Mouse (Mus musculus) intestine, embryonic 14.5 days (tissue): Measurements from ENCODE around the gene Susd6. TPM values are rescaled to one million over a fixed set of nuclear protein-coding genes. Genes with fewer than 3 reads are reported as not detected.
"Not testable (repeated sequence)": the region's sequence is repeated elsewhere in the genome, so short reads cannot be mapped to it uniquely, and the experiment has no call there.

Source experiments
- ATAC-seq: fragments of 200-750 bp; cut with Nextera tagmentation; replicated peaks from 2 replicates; pipeline ENCODE4 v1.8.0; 2017; ENCODE audit warnings: low read depth, moderate number of reproducible peaks, moderate TSS enrichment, moderate library complexity; ENCODE audit not compliant: low FRiP score, low TSS enrichment
- DNase-seq: peaks from one replicate; pipeline ENCODE4 v3.0.0-alpha.2; 2018; ENCODE audit warnings: low spot score
- H3K27ac ChIP-seq: fragments of 300-500 bp; sonication (generic); 2 replicates; pipeline ENCODE4 v1.5.1; 2014; ENCODE audit warnings: low read depth, mild to moderate bottlenecking, control low read depth
- H3K27me3 ChIP-seq: fragments of 300-500 bp; sonication (generic); replicated peaks from 2 replicates; pipeline ENCODE4 v1.6.1; 2014; ENCODE audit warnings: low read length, control low read depth; ENCODE audit not compliant: control insufficient read depth, insufficient read depth
- H3K36me3 ChIP-seq: fragments of 300-500 bp; sonication (generic); 2 replicates; pipeline ENCODE4 v1.6.1; 2014; ENCODE audit warnings: low read length, control low read depth; ENCODE audit not compliant: control insufficient read depth, insufficient read depth
- H3K4me1 ChIP-seq: fragments of 300-500 bp; sonication (generic); replicated peaks from 2 replicates; pipeline ENCODE4 v1.6.1; 2014; ENCODE audit warnings: low read length, control low read depth, mixed read lengths; ENCODE audit not compliant: control insufficient read depth, insufficient read depth
- H3K4me2 ChIP-seq: fragments of 300-500 bp; sonication (generic); 2 replicates; pipeline ENCODE4 v1.6.1; 2014; ENCODE audit warnings: low read length
- H3K4me3 ChIP-seq: fragments of 300-500 bp; sonication (generic); 2 replicates; pipeline ENCODE4 v1.5.1; 2014; ENCODE audit warnings: low read depth, low read length, control low read depth, mixed read lengths
- H3K9ac ChIP-seq: fragments of 300-500 bp; sonication (generic); 2 replicates; pipeline ENCODE4 v1.6.1; 2014; ENCODE audit warnings: mild to moderate bottlenecking, low read length
- H3K9me3 ChIP-seq: fragments of 300-500 bp; sonication (generic); 2 replicates; pipeline ENCODE4 v1.6.1; 2016; ENCODE audit warnings: low read length, control low read depth; ENCODE audit not compliant: control insufficient read depth
- WGBS: fragments of 180-500 bp; shearing (Covaris S2); extraction: QIAGEN DNeasy Blood & Tissue Kit; methylation state at CpG from one replicate; pipeline ENCODE4 v1.1.7; 2014; 5-methylcytosine and 5-hydroxymethylcytosine counted together
- polyA plus RNA-seq: library from polyadenylated mRNA; unstranded; fragments of >200 nt; fragmentation: Nextera tagmentation; extraction: Ambion mirVana; gene quantifications from 2 replicates; pipeline ENCODE4 v1.2.1, GENCODE M21; 2014

Gene Susd6
- polyA plus RNA-seq, 1 experiment from 2014 or later: 21.4 TPM

- not testable (repeated sequence) for ATAC-seq, H3K4me2 ChIP-seq, H3K27ac ChIP-seq, H3K4me3 ChIP-seq, H3K27me3 ChIP-seq, H3K9ac ChIP-seq, DNase-seq, H3K9me3 ChIP-seq, H3K36me3 ChIP-seq
- peaks cover 18% of the 10 kb centered on the region; the same call in 1 of the 2 replicates for H3K4me1 ChIP-seq
- WGBS: 80% methylated on average over 4 of the region's 4 CpGs
These were observed 1.0 kb upstream of the Susd6 start for GRCm38 (mm10) chr12:80789276-80789675.

GRCm38 (mm10) chr12:80790700-80791570 is 625 bp downstream of the Susd6 start:
- Histone ChIP-seq H3K4me1 (peaks cover 18% of the 10 kb centered on the region; the same call in 1 of the 2 replicates), H3K27ac (peak overlapping the region; percentile 92), H3K4me3 (peak overlapping the region; percentile 89), H3K27me3 (no peaks in the 10 kb centered on the region), H3K36me3 (no peaks in the 10 kb centered on the region), H3K9ac (peak overlapping the region; percentile 87), H3K9me3 (no peaks in the 10 kb centered on the region), H3K4me2 (peak overlapping the region; percentile 76)
- DNase-seq (peak; percentile 74), ATAC-seq (peak; percentile 66)
- under 1% methylated on average over 70 of the region's 80 CpGs for WGBS

- DNase-seq (no peak), ATAC-seq (no peak)
- peak overlapping the region; percentile 87 for H3K9ac ChIP-seq
- no peaks in the 10 kb centered on the region for H3K36me3 ChIP-seq
- H3K4me3 ChIP-seq: peak overlapping the region; percentile 89
- H3K27ac ChIP-seq: no peak overlapping the region; the same call in 1 of the 2 replicates
- no peaks in the 10 kb centered on the region for H3K9me3 ChIP-seq
- H3K4me1 ChIP-seq: peaks cover 18% of the 10 kb centered on the region; the same call in 1 of the 2 replicates
- 41% methylated on average over 6 of the region's 6 CpGs for WGBS
- peak overlapping the region; percentile 76 for H3K4me2 ChIP-seq
- H3K27me3 ChIP-seq: no peaks in the 10 kb centered on the region
These were observed 1.5 kb downstream of the Susd6 start for GRCm38 (mm10) chr12:80791571-80792444.

- no peaks in the 10 kb centered on the region for H3K36me3 ChIP-seq
- H3K27me3 ChIP-seq: no peaks in the 10 kb centered on the region
- H3K27ac ChIP-seq: no peak overlapping the region
- no peak for ATAC-seq
- no peak overlapping the region for H3K9ac ChIP-seq
- WGBS: 57% methylated on average over 5 of the region's 5 CpGs
- no peaks in the 10 kb centered on the region for H3K9me3 ChIP-seq
- peaks cover 18% of the 10 kb centered on the region; the same call in 1 of the 2 replicates for H3K4me1 ChIP-seq
- peak overlapping the region; percentile 76 for H3K4me2 ChIP-seq
- H3K4me3 ChIP-seq: no peak overlapping the region
- DNase-seq: no peak
These were observed 2.6 kb downstream of the Susd6 start for GRCm38 (mm10) chr12:80792867-80793266.

- Histone ChIP-seq H3K27ac (no peak overlapping the region), H3K4me2 (no peak overlapping the region), H3K36me3 (no peaks in the 10 kb centered on the region), H3K27me3 (no peaks in the 10 kb centered on the region), H3K9me3 (no peaks in the 10 kb centered on the region), H3K9ac (no peak overlapping the region), H3K4me1 (peaks cover 18% of the 10 kb centered on the region; the same call in 1 of the 2 replicates), H3K4me3 (no peak overlapping the region)
- ATAC-seq: no peak
- 73% methylated on average over 1 of the region's 1 CpGs for WGBS
- DNase-seq: no peak
These were observed 3.2 kb downstream of the Susd6 start for GRCm38 (mm10) chr12:80793535-80793934.

- Histone ChIP-seq H3K4me1 (peaks cover 18% of the 10 kb centered on the region; the same call in 1 of the 2 replicates), H3K9me3 (no peaks in the 10 kb centered on the region), H3K4me3 (no peak overlapping the region), H3K36me3 (no peaks in the 10 kb centered on the region), H3K9ac (no peak overlapping the region), H3K27ac (no peak overlapping the region), H3K27me3 (no peaks in the 10 kb centered on the region), H3K4me2 (no peak overlapping the region)
- DNase-seq: no peak
- 96% methylated on average over 4 of the region's 4 CpGs for WGBS
- ATAC-seq: no peak
These were observed 4.2 kb downstream of the Susd6 start for GRCm38 (mm10) chr12:80794522-80794921.

GRCm38 (mm10) chr12:80794935-80795785 is 4.8 kb downstream of the Susd6 start:
- no peak overlapping the region for H3K4me2 ChIP-seq
- no peak overlapping the region for H3K4me3 ChIP-seq
- DNase-seq (no peak), ATAC-seq (no peak)
- WGBS: 70% methylated on average over 2 of the region's 2 CpGs
- H3K9ac ChIP-seq: no peak overlapping the region
- H3K36me3 ChIP-seq: no peaks in the 10 kb centered on the region
- H3K27ac ChIP-seq: no peak overlapping the region
- H3K9me3 ChIP-seq: no peaks in the 10 kb centered on the region
- no peaks in the 10 kb centered on the region for H3K27me3 ChIP-seq
- peaks cover 14% of the 10 kb centered on the region; the same call in 1 of the 2 replicates for H3K4me1 ChIP-seq

GRCm38 (mm10) chr12:80798271-80798670 is 8.0 kb downstream of the Susd6 start:
- no peak overlapping the region for H3K27ac ChIP-seq
- no peaks in the 10 kb centered on the region for H3K27me3 ChIP-seq

More at GRCm38 (mm10) chr12:80798271-80798670, 8.0 kb downstream of the Susd6 start:
- H3K9ac ChIP-seq: no peak overlapping the region
- DNase-seq (no peak), ATAC-seq (no peak)
- no peaks in the 10 kb centered on the region; the same call in 1 of the 2 replicates for H3K4me1 ChIP-seq
- no peaks in the 10 kb centered on the region for H3K9me3 ChIP-seq
- H3K36me3 ChIP-seq: no peaks in the 10 kb centered on the region
- H3K4me2 ChIP-seq: no peak overlapping the region
- no peak overlapping the region for H3K4me3 ChIP-seq
